Mouse (Mus musculus): ENCODE measurements around the gene Sult1a1. TPM values are rescaled to one million over a fixed set of nuclear protein-coding genes. Genes with fewer than 3 reads are reported as not detected.
"Not testable (repeated sequence)": the region's sequence is repeated elsewhere in the genome, so short reads cannot be mapped to it uniquely, and the experiment has no call there.

Sult1a1 gene
- polyA plus RNA-seq, 1 experiment from 2014 or later: 0.46 TPM

DNA sequence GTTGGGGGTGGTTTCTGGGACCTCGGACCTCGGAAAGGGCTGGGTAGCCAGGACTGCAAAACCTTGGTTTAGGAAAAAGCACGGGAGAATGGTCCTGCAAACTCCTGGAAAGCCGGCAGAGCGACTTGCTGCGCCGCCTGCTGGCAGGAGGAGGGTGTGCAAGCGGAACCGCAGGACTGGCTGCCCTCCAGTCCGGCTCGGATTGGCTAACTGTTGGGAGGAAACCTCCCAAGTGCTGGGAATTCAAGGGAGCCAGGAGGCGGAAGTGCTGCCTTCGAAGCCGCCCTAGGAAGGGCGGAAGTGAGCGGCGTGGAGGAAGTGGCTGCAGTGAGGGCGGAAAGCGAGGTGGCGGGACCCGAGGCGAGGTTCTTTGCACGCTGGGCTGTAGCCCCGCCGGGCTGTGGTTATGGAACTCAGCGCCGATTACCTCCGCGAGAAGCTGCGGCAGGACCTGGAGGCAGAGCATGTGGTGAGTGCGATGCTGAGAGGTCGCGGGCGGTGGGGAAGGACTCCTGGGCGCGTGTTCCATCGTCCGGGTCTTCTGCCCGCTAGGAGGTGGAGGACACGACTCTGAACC lies 19.5 kb upstream of the Sult1a1 start, which contains the start of gene Slx1b:
Gene Slx1b, minus strand, starts transcription at position 154 of the 577 bp plus-strand sequence.
- Histone ChIP-seq H3K27me3 (no peaks in the 10 kb centered on the region), H3K27ac (peak within 1 kb of the TSS; percentile 96), H3K9me3 (replicated peaks) (no peaks in the 10 kb centered on the region), H3K4me3 (peak within 1 kb of the TSS; percentile 71), H3K4me2 (peak within 1 kb of the TSS; percentile 93), H3K36me3 (ENCODE audit: poor library complexity, severe bottlenecking) (peaks cover 44% of the 10 kb centered on the region), H3K4me1 (peaks cover 28% of the 10 kb centered on the region), H3K9ac (peak within 1 kb of the TSS; percentile 88)
- ATAC-seq: peak; percentile 97
- WGBS: under 1% methylated on average over 40 of the region's 40 CpGs

GRCm38 (mm10) chr7:126695210-126695611 lies 19.0 kb upstream of the Sult1a1 start, which contains the start of gene Bola2:
TSS of gene Bola2 (plus strand) at chr7:126695401.
- peak within 1 kb of the TSS; percentile 88 for H3K9ac ChIP-seq
- H3K9me3 ChIP-seq (replicated peaks): no peaks in the 10 kb centered on the region
- no peaks in the 10 kb centered on the region for H3K27me3 ChIP-seq
- peak; percentile 52 for ATAC-seq
- under 1% methylated on average over 31 of the region's 31 CpGs for WGBS
- peak within 1 kb of the TSS; percentile 93 for H3K4me2 ChIP-seq
- peak within 1 kb of the TSS; percentile 96 for H3K27ac ChIP-seq
- H3K4me3 ChIP-seq: peak within 1 kb of the TSS; percentile 71
- peaks cover 27% of the 10 kb centered on the region for H3K4me1 ChIP-seq
- H3K36me3 ChIP-seq (ENCODE audit: poor library complexity, severe bottlenecking): peaks cover 41% of the 10 kb centered on the region

GRCm38 (mm10) chr7:126694441-126695051 lies 18.3 kb upstream of the Sult1a1 start:
- Histone ChIP-seq H3K4me1 (peaks cover 27% of the 10 kb centered on the region), H3K27ac (no peak overlapping the region), H3K4me2 (peak overlapping the region; percentile 93), H3K9me3 (replicated peaks) (no peaks in the 10 kb centered on the region), H3K27me3 (no peaks in the 10 kb centered on the region), H3K9ac (peak overlapping the region; percentile 88), H3K4me3 (peak overlapping the region; percentile 71), H3K36me3 (ENCODE audit: poor library complexity, severe bottlenecking) (peaks cover 41% of the 10 kb centered on the region)
- WGBS: 36% methylated on average over 10 of the region's 10 CpGs
- ATAC-seq: no peak

GRCm38 (mm10) chr7:126693781-126694180 lies 17.5 kb upstream of the Sult1a1 start:
- peaks cover 36% of the 10 kb centered on the region for H3K36me3 ChIP-seq (ENCODE audit: poor library complexity, severe bottlenecking)
- no peak overlapping the region for H3K27ac ChIP-seq
- H3K4me3 ChIP-seq: no peak overlapping the region
- no peak for ATAC-seq
- H3K27me3 ChIP-seq: no peaks in the 10 kb centered on the region
- WGBS: 85% methylated on average over 7 of the region's 7 CpGs
- H3K4me1 ChIP-seq: peaks cover 27% of the 10 kb centered on the region
- H3K4me2 ChIP-seq: peak overlapping the region; percentile 93; the same call in 1 of the 2 replicates
- H3K9me3 ChIP-seq (replicated peaks): no peaks in the 10 kb centered on the region
- peak overlapping the region; percentile 26; the same call in 1 of the 2 replicates for H3K9ac ChIP-seq

DNA sequence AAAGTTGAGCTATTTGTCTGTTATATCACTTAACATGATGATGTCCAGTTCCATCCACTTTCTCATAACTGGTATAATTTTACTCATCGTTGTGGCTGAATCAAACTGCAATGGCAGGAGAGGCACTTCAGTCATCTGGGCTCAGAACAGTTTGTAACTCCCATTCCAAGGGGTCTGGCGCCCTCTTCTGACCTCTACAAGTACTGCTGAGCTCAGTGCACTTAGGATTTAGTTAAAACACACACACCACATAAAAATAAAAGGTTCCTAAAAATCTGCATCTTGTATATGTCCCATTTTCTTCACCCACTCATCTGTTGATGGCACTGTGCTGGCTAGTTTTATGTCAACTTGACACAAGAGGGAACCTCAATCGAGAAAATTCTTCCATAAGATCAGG lies 17.0 kb upstream of the Sult1a1 start:
- Histone ChIP-seq H3K9me3 (replicated peaks) (no peaks in the 10 kb centered on the region), H3K4me1 (peaks cover 27% of the 10 kb centered on the region), H3K9ac (peak overlapping the region; percentile 26; the same call in 1 of the 2 replicates), H3K27ac (no peak overlapping the region), H3K4me3 (no peak overlapping the region), H3K4me2 (no peak overlapping the region), H3K27me3 (no peaks in the 10 kb centered on the region), H3K36me3 (ENCODE audit: poor library complexity, severe bottlenecking) (peaks cover 35% of the 10 kb centered on the region)
- 42% methylated on average over 3 of the region's 3 CpGs for WGBS
- ATAC-seq: no peak

DNA sequence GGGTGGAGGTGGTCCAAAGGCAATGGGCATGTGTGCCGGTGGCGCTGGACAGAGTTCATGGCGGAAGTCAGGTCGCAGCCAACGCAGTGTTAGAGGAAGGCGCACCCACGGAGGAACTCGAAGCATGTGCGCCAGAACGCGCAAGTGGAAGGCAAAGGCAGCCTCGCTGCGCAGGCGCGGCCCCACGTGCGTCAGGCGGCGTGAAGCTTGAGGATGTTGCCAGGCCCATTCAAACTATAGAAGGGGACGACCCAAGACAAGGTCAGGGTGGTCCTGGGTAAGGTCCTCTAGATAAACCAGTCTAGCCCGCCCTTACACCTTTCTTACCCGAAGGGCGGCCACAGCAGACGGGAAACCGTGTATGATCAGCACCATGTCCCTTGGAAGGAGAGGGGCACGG lies 16.2 kb upstream of the Sult1a1 start:
- 96% methylated on average over 26 of the region's 26 CpGs for WGBS
- Histone ChIP-seq H3K9me3 (replicated peaks) (no peaks in the 10 kb centered on the region), H3K27ac (no peak overlapping the region), H3K4me3 (no peak overlapping the region), H3K27me3 (no peaks in the 10 kb centered on the region), H3K4me2 (no peak overlapping the region), H3K4me1 (peaks cover 26% of the 10 kb centered on the region), H3K36me3 (ENCODE audit: poor library complexity, severe bottlenecking) (peaks cover 35% of the 10 kb centered on the region), H3K9ac (no peak overlapping the region)
- ATAC-seq: no peak

- Histone ChIP-seq H3K4me3 (no peak overlapping the region), H3K4me2 (no peak overlapping the region), H3K9ac (no peak overlapping the region), H3K27ac (no peak overlapping the region), H3K9me3 (replicated peaks) (no peaks in the 10 kb centered on the region), H3K36me3 (ENCODE audit: poor library complexity, severe bottlenecking) (peaks cover 32% of the 10 kb centered on the region), H3K4me1 (peaks cover 18% of the 10 kb centered on the region), H3K27me3 (no peaks in the 10 kb centered on the region)
- 82% methylated on average over 5 of the region's 5 CpGs for WGBS
- ATAC-seq: no peak
These were observed 15.4 kb upstream of the Sult1a1 start for GRCm38 (mm10) chr7:126691676-126692075.

DNA sequence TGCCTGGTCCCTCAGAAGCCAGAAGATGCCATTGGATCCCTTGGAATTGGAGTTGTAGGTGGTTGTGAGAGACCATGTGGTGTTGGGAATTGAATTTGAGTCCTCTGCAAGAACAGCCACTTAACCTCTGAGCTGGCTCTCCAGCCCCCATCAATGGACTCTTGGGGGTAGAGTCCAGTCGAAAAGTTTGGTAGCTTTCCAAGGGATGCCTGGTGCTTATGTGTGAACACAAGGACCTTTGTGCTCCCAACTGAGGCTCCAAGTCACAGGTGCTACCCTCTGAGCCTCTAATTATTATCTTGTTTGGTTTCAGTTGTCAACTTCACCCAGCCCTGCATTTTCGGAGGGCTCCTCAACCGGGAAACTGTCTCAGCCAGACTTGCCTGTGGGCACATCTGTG lies 14.5 kb upstream of the Sult1a1 start:
- H3K27me3 ChIP-seq: no peaks in the 10 kb centered on the region
- WGBS: 86% methylated on average over 3 of the region's 3 CpGs
- H3K36me3 ChIP-seq (ENCODE audit: poor library complexity, severe bottlenecking): peaks cover 32% of the 10 kb centered on the region
- no peak for ATAC-seq
- no peak overlapping the region for H3K4me3 ChIP-seq
- peaks cover 12% of the 10 kb centered on the region for H3K4me1 ChIP-seq
- H3K4me2 ChIP-seq: no peak overlapping the region
- no peak overlapping the region for H3K27ac ChIP-seq
- H3K9me3 ChIP-seq (replicated peaks): no peaks in the 10 kb centered on the region
- H3K9ac ChIP-seq: no peak overlapping the region

DNA sequence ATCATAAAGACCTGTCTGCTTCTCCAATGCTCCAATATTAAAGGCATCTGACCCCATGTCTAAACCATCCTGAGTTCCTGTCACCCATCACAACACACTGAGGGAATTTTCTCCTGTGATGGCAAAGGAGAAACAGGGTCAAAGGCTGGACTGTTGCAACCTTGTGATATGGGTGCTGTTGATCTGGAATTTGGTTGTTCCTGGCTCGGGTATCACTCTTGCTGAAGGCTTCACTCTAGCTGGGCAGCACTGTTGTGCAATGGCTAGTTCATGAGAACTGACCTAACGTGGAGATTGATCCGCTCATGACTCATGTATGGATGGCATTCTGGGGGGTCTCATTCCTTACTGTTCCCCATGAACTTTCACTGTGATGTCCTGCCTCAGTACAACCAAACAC lies 12.8 kb upstream of the Sult1a1 start:
- H3K4me1 ChIP-seq: peaks cover 6% of the 10 kb centered on the region
- H3K9me3 ChIP-seq (replicated peaks): no peaks in the 10 kb centered on the region
- H3K4me2 ChIP-seq: no peak overlapping the region
- peaks cover 32% of the 10 kb centered on the region for H3K36me3 ChIP-seq (ENCODE audit: poor library complexity, severe bottlenecking)
- no peak overlapping the region for H3K4me3 ChIP-seq
- WGBS: 84% methylated on average over 3 of the region's 3 CpGs
- H3K27me3 ChIP-seq: no peaks in the 10 kb centered on the region
- H3K27ac ChIP-seq: no peak overlapping the region
- H3K9ac ChIP-seq: no peak overlapping the region
- no peak for ATAC-seq

DNA sequence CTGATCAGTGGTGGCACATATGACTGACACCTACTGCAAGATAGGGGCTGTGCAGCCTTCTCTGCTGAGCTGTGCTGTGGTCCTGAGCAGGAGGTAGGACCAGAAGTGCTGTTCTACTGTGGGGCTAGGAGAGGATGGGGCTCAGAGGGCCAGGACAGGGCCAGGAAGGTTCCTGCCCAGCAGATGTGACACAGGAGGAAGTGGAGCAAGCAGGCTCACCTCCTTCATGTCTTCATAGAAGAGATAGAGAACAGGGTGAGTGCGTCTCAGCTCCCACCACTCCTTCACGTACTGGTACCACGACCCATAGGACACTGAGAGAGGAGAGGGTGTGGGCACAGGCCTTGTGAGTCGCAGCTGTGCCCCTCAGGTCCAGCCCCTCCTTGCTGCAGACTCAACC lies 11.9 kb upstream of the Sult1a1 start:
- not testable (repeated sequence) for H3K4me1 ChIP-seq; H3K9me3 ChIP-seq (replicated peaks); ATAC-seq; H3K27ac ChIP-seq; H3K27me3 ChIP-seq; H3K4me3 ChIP-seq; H3K9ac ChIP-seq; H3K4me2 ChIP-seq
- peaks cover 32% of the 10 kb centered on the region for H3K36me3 ChIP-seq (ENCODE audit: poor library complexity, severe bottlenecking)
- WGBS: 91% methylated on average over 4 of the region's 4 CpGs

- 95% methylated on average over 5 of the region's 5 CpGs for WGBS
These were observed 5.0 kb upstream of the Sult1a1 start for GRCm38 (mm10) chr7:126681221-126681620.

DNA sequence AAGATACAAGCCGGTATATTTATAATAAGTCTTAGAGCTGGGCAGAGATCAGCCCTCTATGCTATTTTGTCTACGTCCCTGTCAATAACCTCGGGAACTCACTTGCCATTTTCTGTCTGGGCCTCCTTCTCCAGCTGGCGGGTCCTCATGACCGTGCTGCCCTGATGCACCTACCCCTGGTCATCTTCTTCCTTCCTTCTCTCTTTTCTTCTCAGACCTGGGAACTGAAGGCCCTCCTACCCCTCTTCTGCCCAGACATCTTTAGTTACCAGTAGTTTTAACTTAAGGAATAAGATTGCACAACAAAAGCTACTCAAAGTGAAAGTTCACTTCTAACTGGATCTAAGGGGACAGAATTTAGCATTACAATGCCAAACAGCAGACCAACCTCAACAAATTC lies 3.5 kb upstream of the Sult1a1 start:
- Histone ChIP-seq H3K4me1 (no peaks in the 10 kb centered on the region), H3K4me3 (no peak overlapping the region)
- WGBS: 89% methylated on average over 5 of the region's 5 CpGs

More at GRCm38 (mm10) chr7:126681221-126681620, 5.0 kb upstream of the Sult1a1 start:
- Histone ChIP-seq H3K9me3 (replicated peaks) (no peaks in the 10 kb centered on the region), H3K4me2 (no peak overlapping the region), H3K27ac (no peak overlapping the region), H3K36me3 (ENCODE audit: poor library complexity, severe bottlenecking) (0 out of 2 replicates have a peak, but pooled peaks cover 6% of the 10 kb centered on the region), H3K4me1 (no peaks in the 10 kb centered on the region), H3K9ac (no peak overlapping the region), H3K27me3 (no peaks in the 10 kb centered on the region), H3K4me3 (no peak overlapping the region)
- no peak for ATAC-seq

More for the DNA sequence above, 3.5 kb upstream of the Sult1a1 start:
- ATAC-seq: no peak
- peaks cover 13% of the 10 kb centered on the region for H3K36me3 ChIP-seq (ENCODE audit: poor library complexity, severe bottlenecking)
- H3K4me2 ChIP-seq: no peak overlapping the region
- H3K9ac ChIP-seq: no peak overlapping the region
- no peaks in the 10 kb centered on the region for H3K9me3 ChIP-seq (replicated peaks)
- no peaks in the 10 kb centered on the region for H3K27me3 ChIP-seq
- no peak overlapping the region for H3K27ac ChIP-seq

Measured in forebrain, embryonic 13.5 days (tissue).